Mouse (Mus musculus) intestine, postnatal 0 days (tissue): ENCODE measurements around the gene Olfr1418. TPM values are rescaled to one million over a fixed set of nuclear protein-coding genes. Genes with fewer than 3 reads are reported as not detected.

Experiments used
- ATAC-seq: fragments of 200-750 bp; cut with Nextera tagmentation; 2 replicates; pipeline ENCODE4 v1.8.0; 2017; ENCODE audit warnings: mild to moderate bottlenecking, moderate TSS enrichment, moderate library complexity
- H3K27ac ChIP-seq: fragments of 300-500 bp; sonication (generic); 2 replicates; pipeline ENCODE4 v1.5.1; 2014; ENCODE audit warnings: mild to moderate bottlenecking, low read depth, low read length, moderate library complexity
- H3K27me3 ChIP-seq: fragments of 300-500 bp; sonication (generic); replicated peaks from 2 replicates; pipeline ENCODE4 v1.6.1; 2014; ENCODE audit warnings: low read length, mixed read lengths; ENCODE audit not compliant: control insufficient read depth, insufficient read depth
- H3K36me3 ChIP-seq: fragments of 300-500 bp; sonication (generic); 2 replicates; pipeline ENCODE4 v1.6.1; 2014; ENCODE audit warnings: mild to moderate bottlenecking, moderate library complexity; ENCODE audit not compliant: control insufficient read depth, insufficient read depth
- H3K4me1 ChIP-seq: fragments of 300-500 bp; sonication (generic); replicated peaks from 2 replicates; pipeline ENCODE4 v1.6.1; 2014; ENCODE audit warnings: antibody characterized with exemption, low read length, mixed read lengths; ENCODE audit not compliant: control insufficient read depth, insufficient read depth
- H3K4me2 ChIP-seq: fragments of 300-500 bp; sonication (generic); replicated peaks from 2 replicates; pipeline ENCODE4 v1.6.1; 2014; ENCODE audit warnings: low read depth, mild to moderate bottlenecking, moderate library complexity
- H3K4me3 ChIP-seq: fragments of 300-500 bp; sonication (generic); 2 replicates; pipeline ENCODE4 v1.5.1; 2014; ENCODE audit warnings: low read depth, low read length
- H3K9ac ChIP-seq: fragments of 300-500 bp; sonication (generic); 2 replicates; pipeline ENCODE4 v1.6.1; 2014; ENCODE audit warnings: mild to moderate bottlenecking, low read depth, low read length
- H3K9me3 ChIP-seq: fragments of 300-500 bp; sonication (generic); 2 replicates; pipeline ENCODE4 v1.6.1; 2016; ENCODE audit warnings: mixed run types; ENCODE audit not compliant: control insufficient read depth
- CTCF ChIP-seq: sonication (generic); IDR thresholded peaks from 2 replicates; pipeline ENCODE4 v1.5.1; 2016; ENCODE audit warnings: low read depth, mild to moderate bottlenecking, control low read depth, antibody characterized with exemption, moderate library complexity
- WGBS: fragments of 180-500 bp; shearing (Covaris S2); extraction: QIAGEN DNeasy Blood & Tissue Kit; methylation state at CpG from one replicate; pipeline ENCODE4 v1.1.7; 2014; 5-methylcytosine and 5-hydroxymethylcytosine counted together
- polyA plus RNA-seq: library from polyadenylated mRNA; unstranded; fragments of >200 nt; fragmentation: Nextera tagmentation; extraction: Ambion mirVana; gene quantifications from 2 replicates; pipeline ENCODE4 v1.2.1, GENCODE M21; 2015

Gene Olfr1418
- polyA plus RNA-seq, 1 experiment from 2014 or later, result not detected

GRCm38 (mm10) chr19:11819143-11819700 is 41.6 kb downstream of the Olfr1418 start, which contains the start of gene Stx3:
TSS of gene Stx3 (minus strand) at chr19:11819403.
- Histone ChIP-seq H3K4me2 (peak within 1 kb of the TSS; percentile 82), H3K27me3 (no peaks in the 10 kb centered on the region), H3K36me3 (no peaks in the 10 kb centered on the region; the same call in 1 of the 2 replicates), H3K4me3 (peak within 1 kb of the TSS; percentile 90), H3K9me3 (no peaks in the 10 kb centered on the region), H3K9ac (peak within 1 kb of the TSS; percentile 93), H3K27ac (peak within 1 kb of the TSS; percentile 99), H3K4me1 (0 out of 2 replicates have a peak, but pooled peaks cover 3% of the 10 kb centered on the region)
- TF ChIP-seq CTCF, result no peak
- WGBS, result under 1% methylated on average over 20 of the region's 20 CpGs
- no peak for ATAC-seq

GRCm38 (mm10) chr19:11818199-11819142 is 42.4 kb downstream of the Olfr1418 start:
- whole genome bisulfite sequencing, result under 1% methylated on average over 71 of the region's 83 CpGs
- ATAC-seq, result peak; percentile 78
- H3K4me1 ChIP-seq, result peaks cover 3% of the 10 kb centered on the region; the same call in 1 of the 2 replicates
- no peak for TF ChIP-seq CTCF
- peak overlapping the region; percentile 90 for H3K4me3 ChIP-seq
- H3K4me2 ChIP-seq, result peak overlapping the region; percentile 82
- H3K36me3 ChIP-seq, result no peaks in the 10 kb centered on the region; the same call in 1 of the 2 replicates
- H3K27me3 ChIP-seq, result no peaks in the 10 kb centered on the region
- no peaks in the 10 kb centered on the region for H3K9me3 ChIP-seq
- peak overlapping the region; percentile 99 for H3K27ac ChIP-seq
- peak overlapping the region; percentile 93 for H3K9ac ChIP-seq

GRCm38 (mm10) chr19:11817586-11817985 is 43.3 kb downstream of the Olfr1418 start:
- Histone ChIP-seq H3K36me3 (no peaks in the 10 kb centered on the region; the same call in 1 of the 2 replicates), H3K9ac (peak overlapping the region; percentile 93), H3K9me3 (no peaks in the 10 kb centered on the region), H3K4me1 (peaks cover 3% of the 10 kb centered on the region; the same call in 1 of the 2 replicates), H3K4me2 (peak overlapping the region; percentile 82), H3K27me3 (no peaks in the 10 kb centered on the region), H3K27ac (peak overlapping the region; percentile 99), H3K4me3 (peak overlapping the region; percentile 90)
- ATAC-seq, result no peak
- WGBS, result 14% methylated on average over 5 of the region's 5 CpGs
- TF ChIP-seq CTCF, result no peak

GRCm38 (mm10) chr19:11816706-11817105 is 44.2 kb downstream of the Olfr1418 start:
- WGBS, result 32% methylated on average over 6 of the region's 6 CpGs
- H3K36me3 ChIP-seq, result no peaks in the 10 kb centered on the region; the same call in 1 of the 2 replicates
- peak overlapping the region; percentile 82 for H3K4me2 ChIP-seq
- no peak for TF ChIP-seq CTCF
- H3K4me3 ChIP-seq, result peak overlapping the region; percentile 90; the same call in 1 of the 2 replicates
- H3K4me1 ChIP-seq, result peaks cover 3% of the 10 kb centered on the region; the same call in 1 of the 2 replicates
- peak overlapping the region; percentile 99 for H3K27ac ChIP-seq
- ATAC-seq, result no peak
- H3K9me3 ChIP-seq, result no peaks in the 10 kb centered on the region
- no peaks in the 10 kb centered on the region for H3K27me3 ChIP-seq
- H3K9ac ChIP-seq, result peak overlapping the region; percentile 93

GRCm38 (mm10) chr19:11814742-11815333 is 46.0 kb downstream of the Olfr1418 start:
- H3K9ac ChIP-seq, result no peak overlapping the region
- peaks cover 3% of the 10 kb centered on the region; the same call in 1 of the 2 replicates for H3K4me1 ChIP-seq
- ATAC-seq, result peak; percentile 60
- H3K9me3 ChIP-seq, result no peaks in the 10 kb centered on the region
- 56% methylated on average over 6 of the region's 6 CpGs for WGBS
- no peak overlapping the region for H3K4me2 ChIP-seq
- no peak for TF ChIP-seq CTCF
- H3K27me3 ChIP-seq, result no peaks in the 10 kb centered on the region
- no peak overlapping the region for H3K4me3 ChIP-seq
- H3K36me3 ChIP-seq, result no peaks in the 10 kb centered on the region; the same call in 1 of the 2 replicates
- H3K27ac ChIP-seq, result peak overlapping the region; percentile 99
